Mouse (Mus musculus): ENCODE results near the gene Atxn7l1. TPM values are rescaled to one million over a fixed set of nuclear protein-coding genes. Genes with fewer than 3 reads are reported as not detected.

The Atxn7l1 gene
- polyA plus RNA-seq, 1 experiment from 2014 or later: 42.0 TPM

GRCm38 (mm10) chr12:33272441-33272840 is 124.9 kb downstream of the Atxn7l1 start:
- CTCF ChIA-PET: interaction anchor here (1.0 kb wide), 1 partner anchor 10 kb away, joined by 3 read pairs; no protein-coding TSS in a partner anchor
- ATAC-seq: no peak
- H3K27me3 ChIP-seq: no peaks in the 10 kb centered on the region
- in situ Hi-C loops (cut with MboI; ENCODE audit: low pct_unique_long_range_greater_than_20kb): no loop called here
- DNase-seq (ENCODE audit: low read depth, low spot score): no peak
- TF ChIP-seq CTCF (IDR thresholded peaks at IDR 0.05): no peak
- POLR2A ChIA-PET: interaction anchor here (0.7 kb wide), 1 partner anchor 112 kb away, joined by 4 read pairs; no protein-coding TSS in a partner anchor

GRCm38 (mm10) chr12:33273147-33273546 is 125.7 kb downstream of the Atxn7l1 start:
- H3K27me3 ChIP-seq: no peaks in the 10 kb centered on the region
- ATAC-seq (no peak), DNase-seq (ENCODE audit: low read depth, low spot score) (no peak)
- no peak for TF ChIP-seq CTCF (IDR thresholded peaks at IDR 0.05)
- ChIA-PET POLR2A (interaction anchor here (0.7 kb wide), 1 partner anchor 113 kb away, joined by 4 read pairs; no protein-coding TSS in a partner anchor), CTCF (no interaction called here)
- in situ Hi-C loops (cut with MboI; ENCODE audit: low pct_unique_long_range_greater_than_20kb): no loop called here

- POLR2A ChIA-PET: no interaction called here
- in situ Hi-C loops (cut with MboI; ENCODE audit: low pct_unique_long_range_greater_than_20kb): no loop called here
- no peak for TF ChIP-seq CTCF (IDR thresholded peaks at IDR 0.05)
- no peaks in the 10 kb centered on the region for H3K27me3 ChIP-seq
- ATAC-seq (no peak), DNase-seq (ENCODE audit: low read depth, low spot score) (no peak)
- CTCF ChIA-PET: no interaction called here
Observed at GRCm38 (mm10) chr12:33273668-33274067, 126.2 kb downstream of the Atxn7l1 start.

GRCm38 (mm10) chr12:33276028-33276427 is 128.5 kb downstream of the Atxn7l1 start:
- ATAC-seq: no peak

GRCm38 (mm10) chr12:33277427-33277826 is 129.9 kb downstream of the Atxn7l1 start:
- no peak for ATAC-seq
- in situ Hi-C loops (cut with MboI; ENCODE audit: low pct_unique_long_range_greater_than_20kb): no loop called here
- CTCF ChIA-PET: no interaction called here
- POLR2A ChIA-PET: no interaction called here
- no peak for DNase-seq (ENCODE audit: low read depth, low spot score)
- no peaks in the 10 kb centered on the region for H3K27me3 ChIP-seq
- TF ChIP-seq CTCF (IDR thresholded peaks at IDR 0.05): no peak

More at GRCm38 (mm10) chr12:33276028-33276427, 128.5 kb downstream of the Atxn7l1 start:
- DNase-seq (ENCODE audit: low read depth, low spot score): no peak
- no peak for TF ChIP-seq CTCF (IDR thresholded peaks at IDR 0.05)
- in situ Hi-C loops (cut with MboI; ENCODE audit: low pct_unique_long_range_greater_than_20kb): no loop called here
- POLR2A ChIA-PET: no interaction called here
- H3K27me3 ChIP-seq: no peaks in the 10 kb centered on the region
- CTCF ChIA-PET: no interaction called here

GRCm38 (mm10) chr12:33279159-33279558 is 131.7 kb downstream of the Atxn7l1 start:
- no peak for ATAC-seq
- TF ChIP-seq CTCF (IDR thresholded peaks at IDR 0.05): no peak
- H3K27me3 ChIP-seq: no peaks in the 10 kb centered on the region
- in situ Hi-C loops (cut with MboI; ENCODE audit: low pct_unique_long_range_greater_than_20kb): no loop called here
- CTCF ChIA-PET: interaction anchor here (0.9 to 1.3 kb wide), 3 partner anchors 31 to 55 kb away, joined by 3 read pairs; no protein-coding TSS in a partner anchor
- no peak for DNase-seq (ENCODE audit: low read depth, low spot score)
- POLR2A ChIA-PET: no interaction called here

- ChIA-PET CTCF (interaction anchor here (0.7 to 1.5 kb wide), 4 partner anchors 9 to 98 kb away, joined by 3 to 4 read pairs (median 4); no protein-coding TSS in a partner anchor), POLR2A (no interaction called here)
- TF ChIP-seq CTCF (IDR thresholded peaks at IDR 0.05): peak; percentile 83
- no peak for ATAC-seq
- no peaks in the 10 kb centered on the region for H3K27me3 ChIP-seq
- DNase-seq (ENCODE audit: low read depth, low spot score): no peak
- in situ Hi-C loops (cut with MboI; ENCODE audit: low pct_unique_long_range_greater_than_20kb): loop anchor here (5.0 kb wide), 1 partner anchor 56 kb away; no protein-coding TSS in a partner anchor
Observed at GRCm38 (mm10) chr12:33280805-33281204, 133.3 kb downstream of the Atxn7l1 start.

GRCm38 (mm10) chr12:33284344-33284936 is 136.9 kb downstream of the Atxn7l1 start:
- ATAC-seq (no peak), DNase-seq (ENCODE audit: low read depth, low spot score) (no peak)
- in situ Hi-C loops (cut with MboI; ENCODE audit: low pct_unique_long_range_greater_than_20kb): loop anchor here (5.0 kb wide), 1 partner anchor 53 kb away; no protein-coding TSS in a partner anchor
- no peak for TF ChIP-seq CTCF (IDR thresholded peaks at IDR 0.05)
- no peaks in the 10 kb centered on the region for H3K27me3 ChIP-seq
- POLR2A ChIA-PET: interaction anchor here (0.6 kb wide), 1 partner anchor 96 kb away, joined by 3 read pairs; no protein-coding TSS in a partner anchor
- CTCF ChIA-PET: interaction anchor here (0.7 to 1.5 kb wide), 5 partner anchors 33 to 256 kb away, joined by 3 to 4 read pairs (median 3); no protein-coding TSS in a partner anchor

GRCm38 (mm10) chr12:33285354-33285753 is 137.9 kb downstream of the Atxn7l1 start:
- ChIA-PET POLR2A (interaction anchor here (0.5 to 0.6 kb wide), 2 partner anchors 97 to 137 kb away, joined by 3 to 4 read pairs; no protein-coding TSS in a partner anchor), CTCF (interaction anchor here (0.8 to 1.5 kb wide), 5 partner anchors 17 to 95 kb away, joined by 3 to 5 read pairs (median 3); no protein-coding TSS in a partner anchor)
- no peaks in the 10 kb centered on the region for H3K27me3 ChIP-seq
- ATAC-seq (peak; percentile 80), DNase-seq (ENCODE audit: low read depth, low spot score) (peak; percentile 93)
- TF ChIP-seq CTCF (IDR thresholded peaks at IDR 0.05): no peak
- in situ Hi-C loops (cut with MboI; ENCODE audit: low pct_unique_long_range_greater_than_20kb): no loop called here

GRCm38 (mm10) chr12:33285933-33286649 is 138.6 kb downstream of the Atxn7l1 start:
- TF ChIP-seq CTCF (IDR thresholded peaks at IDR 0.05): no peak
- DNase-seq (ENCODE audit: low read depth, low spot score) (peak; percentile 91), ATAC-seq (peak; percentile 55)
- CTCF ChIA-PET: interaction anchor here (0.8 to 1.4 kb wide), 4 partner anchors 16 to 94 kb away, joined by 3 to 5 read pairs (median 4); no protein-coding TSS in a partner anchor
- H3K27me3 ChIP-seq: no peaks in the 10 kb centered on the region
- POLR2A ChIA-PET: no interaction called here
- in situ Hi-C loops (cut with MboI; ENCODE audit: low pct_unique_long_range_greater_than_20kb): no loop called here

GRCm38 (mm10) chr12:33287686-33288085 is 140.2 kb downstream of the Atxn7l1 start:
- no peak for DNase-seq (ENCODE audit: low read depth, low spot score)
- TF ChIP-seq CTCF (IDR thresholded peaks at IDR 0.05): no peak
- in situ Hi-C loops (cut with MboI; ENCODE audit: low pct_unique_long_range_greater_than_20kb): no loop called here
- POLR2A ChIA-PET: no interaction called here
- no peak for ATAC-seq
- H3K27me3 ChIP-seq: no peaks in the 10 kb centered on the region
- CTCF ChIA-PET: no interaction called here
